Comparison of ENCODE assay signal across 8 mouse cellular contexts in genomic region chr9:84019627-84020026, GRCm38 (mm10).
DNase-seq lines count a peak whose midpoint lies in the region; ATAC-seq and TF ChIP-seq lines count a peak whose summit lies in the region.

No protein-coding gene starts in this region.

- peak; percentile 65 for DNase-seq in heart, postnatal 0 days (ENCODE audit: low spot score)
- no peak for DNase-seq in heart, adult 9 months (ENCODE audit: low spot score in 2 of 2)
- DNase-seq in brain, embryonic 14.5 days (ENCODE audit: low read depth) = peak; percentile 71
- DNase-seq in liver, embryonic 14.5 days (ENCODE audit: low read depth in 3 of 3, low spot score in 3 of 3) = no peak
- DNase-seq in thymus, adult 2 months = no peak
- no peak for DNase-seq in frontal cortex, postnatal 14 days (ENCODE audit: low spot score in 2 of 2)
- no peak for DNase-seq in layer of hippocampus, postnatal 36 days

- no peaks in the 10 kb centered on the region for H3K36me3 ChIP-seq in heart, postnatal 0 days (replicated peaks; ENCODE audit: control insufficient read depth, insufficient read depth, low read length)
- no peaks in the 10 kb centered on the region for H3K36me3 ChIP-seq in liver, embryonic 14.5 days (replicated peaks; ENCODE audit: control insufficient read depth, insufficient read depth, low read depth)
- H3K36me3 ChIP-seq in thymus, adult 2 months (ENCODE audit: control insufficient read depth, insufficient read depth, low read length) = no peaks in the 10 kb centered on the region

- 64% methylated on average over 2 of the region's 2 CpGs for WGBS in heart, postnatal 0 days
- 50% methylated on average over 2 of the region's 2 CpGs for WGBS in liver, embryonic 14.5 days (ENCODE audit: insufficient replicate concordance)
- 68% methylated on average over 2 of the region's 2 CpGs for WGBS in thymus, adult 2 months

- no peak overlapping the region for H3K4me3 ChIP-seq in heart, postnatal 0 days (ENCODE audit: low read depth, low read length)
- no peak overlapping the region for H3K4me3 ChIP-seq in liver, embryonic 14.5 days (ENCODE audit: insufficient read depth in 1 of 2, low read depth in 2 of 2, low read length in 2 of 2)
- H3K4me3 ChIP-seq in thymus, adult 2 months (ENCODE audit: control insufficient read depth, insufficient read depth, low read length) = no peak overlapping the region

- H3K27me3 ChIP-seq in heart, postnatal 0 days (ENCODE audit: control insufficient read depth, insufficient read depth, low read length) = no peaks in the 10 kb centered on the region
- H3K27me3 ChIP-seq in liver, embryonic 14.5 days (ENCODE audit: control insufficient read depth, insufficient read depth, low read length) = no peaks in the 10 kb centered on the region
- no peaks in the 10 kb centered on the region for H3K27me3 ChIP-seq in thymus, adult 2 months (ENCODE audit: control insufficient read depth, insufficient read depth, low read length)

- H3K4me1 ChIP-seq in heart, postnatal 0 days (ENCODE audit: control insufficient read depth, insufficient read depth) = no peaks in the 10 kb centered on the region
- no peaks in the 10 kb centered on the region for H3K4me1 ChIP-seq in liver, embryonic 14.5 days (replicated peaks; ENCODE audit: control insufficient read depth in 2 of 2, insufficient read depth in 2 of 2, low read length in 1 of 2)
- no peaks in the 10 kb centered on the region for H3K4me1 ChIP-seq in thymus, adult 2 months (replicated peaks; ENCODE audit: control insufficient read depth, insufficient read depth, low read length)

- peak; percentile 51; the same call in 1 of the 2 replicates for ATAC-seq in heart, postnatal 0 days (ENCODE audit: insufficient read depth, low read depth)
- peak; percentile 61 for ATAC-seq in CD4-positive, CD25-positive, alpha-beta regulatory T cell, adult 4 months
- ATAC-seq in liver, embryonic 14.5 days (ENCODE audit: insufficient read depth) = no peak

- TF ChIP-seq EP300 in heart, postnatal 0 days (IDR thresholded peaks at IDR 0.05; ENCODE audit: low read depth) = no peak
- no peak for TF ChIP-seq EP300 in liver, embryonic 14.5 days (IDR thresholded peaks at IDR 0.05; ENCODE audit: low read depth)

- peak; percentile 71 for TF ChIP-seq CTCF in heart, postnatal 0 days (IDR thresholded peaks at IDR 0.05; ENCODE audit: low read depth)
- peak; percentile 64; the same call in 1 of the 2 replicates for TF ChIP-seq CTCF in brain, embryonic 14.5 days (IDR thresholded peaks at IDR 0.05; ENCODE audit: borderline replicate concordance, extremely low read depth, insufficient read depth, insufficient read length)
- TF ChIP-seq CTCF in liver, embryonic 14.5 days (IDR thresholded peaks at IDR 0.05; ENCODE audit: low read depth) = peak; percentile 37; the same call in 1 of the 2 replicates
- TF ChIP-seq CTCF in thymus, adult 2 months (IDR thresholded peaks at IDR 0.05; ENCODE audit: borderline replicate concordance, control insufficient read depth, extremely low read depth, insufficient read depth, low read length, poor library complexity) = no peak

- H3K4me2 ChIP-seq in heart, postnatal 0 days (ENCODE audit: low read depth, low read length) = no peak overlapping the region
- no peak overlapping the region for H3K4me2 ChIP-seq in liver, embryonic 14.5 days (ENCODE audit: low read depth)

- H3K9me3 ChIP-seq in heart, postnatal 0 days (replicated peaks; ENCODE audit: control insufficient read depth, low read length) = no peaks in the 10 kb centered on the region
- H3K9me3 ChIP-seq in liver, embryonic 14.5 days (ENCODE audit: control insufficient read depth, low read length) = no peaks in the 10 kb centered on the region

- no peak overlapping the region for H3K9ac ChIP-seq in heart, postnatal 0 days (replicated peaks; ENCODE audit: low read depth, low read length)
- no peak overlapping the region for H3K9ac ChIP-seq in liver, embryonic 14.5 days (replicated peaks)

- TF ChIP-seq POLR2A in brain, embryonic 14.5 days (IDR thresholded peaks at IDR 0.05; ENCODE audit: borderline replicate concordance, extremely low read depth, insufficient read depth, insufficient read length, poor library complexity, severe bottlenecking) = no peak
- no peak for TF ChIP-seq POLR2A in thymus, adult 2 months (IDR thresholded peaks at IDR 0.05; ENCODE audit: control insufficient read depth, extremely low read depth, insufficient read depth, low read length, poor library complexity)

- H3K27ac ChIP-seq in heart, postnatal 0 days (ENCODE audit: low read depth) = no peak overlapping the region
- H3K27ac ChIP-seq in liver, embryonic 14.5 days = no peak overlapping the region
- no peak overlapping the region for H3K27ac ChIP-seq in thymus, adult 2 months (ENCODE audit: control insufficient read depth, insufficient read depth, low read length)

Comparison
In these comparisons a context has a peak if more than half of its experiments do, and no peak if none do; other contexts are left out.
1. DNase-seq: peak in heart, postnatal 0 days (single experiment) and brain, embryonic 14.5 days (single experiment); none in heart, adult 9 months (0 of 2), liver, embryonic 14.5 days (0 of 3), thymus, adult 2 months (single experiment), frontal cortex, postnatal 14 days (0 of 2) and layer of hippocampus, postnatal 36 days (0 of 2).